Mouse (Mus musculus): ENCODE results near the gene Nek6. TPM values are rescaled to one million over a fixed set of nuclear protein-coding genes. Genes with fewer than 3 reads are reported as not detected.
A peak's percentile ranks its signal among the peaks of the same experiment; 100 is the strongest.

Nek6 gene
- polyA plus RNA-seq, 1 experiment from 2014 or later: 55.0 TPM

DNA sequence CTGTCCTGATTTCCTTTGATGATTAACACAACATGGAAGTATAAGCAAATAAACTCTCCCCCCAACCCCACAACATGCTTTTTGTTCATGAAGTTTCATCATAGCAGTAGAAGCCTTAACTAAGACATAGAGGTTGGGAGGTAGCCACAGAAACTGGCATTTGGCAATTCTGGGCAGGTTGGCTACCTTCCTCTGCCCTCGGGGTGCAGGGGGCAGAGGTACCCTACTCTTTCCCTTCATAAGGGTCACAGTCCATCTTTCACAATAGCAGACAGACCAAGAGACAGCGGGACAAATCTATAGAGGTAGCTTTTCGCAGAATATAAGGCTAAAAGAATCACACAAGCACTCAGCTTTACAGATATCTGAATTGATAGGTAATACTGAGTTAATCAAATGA, 8.7 kb upstream of the Nek6 start:
- H3K27ac ChIP-seq: no peak overlapping the region
- no peaks in the 10 kb centered on the region for H3K27me3 ChIP-seq (ENCODE audit: control insufficient read depth, insufficient read depth, low read length)
- no peaks in the 10 kb centered on the region for H3K36me3 ChIP-seq (replicated peaks; ENCODE audit: control insufficient read depth, insufficient read depth)
- H3K4me1 ChIP-seq (replicated peaks; ENCODE audit: control insufficient read depth, insufficient read depth, low read length): no peaks in the 10 kb centered on the region
- no peak overlapping the region for H3K9ac ChIP-seq
- DNase-seq (ENCODE audit: low spot score): no peak
- no peak overlapping the region for H3K4me3 ChIP-seq (replicated peaks; ENCODE audit: low read length)
- H3K4me2 ChIP-seq (replicated peaks): no peak overlapping the region
- no peak for ATAC-seq (ENCODE audit: low FRiP score)
- 94% methylated on average over 3 of the region's 3 CpGs for WGBS
- H3K9me3 ChIP-seq (ENCODE audit: control insufficient read depth, low read length): no peaks in the 10 kb centered on the region

DNA sequence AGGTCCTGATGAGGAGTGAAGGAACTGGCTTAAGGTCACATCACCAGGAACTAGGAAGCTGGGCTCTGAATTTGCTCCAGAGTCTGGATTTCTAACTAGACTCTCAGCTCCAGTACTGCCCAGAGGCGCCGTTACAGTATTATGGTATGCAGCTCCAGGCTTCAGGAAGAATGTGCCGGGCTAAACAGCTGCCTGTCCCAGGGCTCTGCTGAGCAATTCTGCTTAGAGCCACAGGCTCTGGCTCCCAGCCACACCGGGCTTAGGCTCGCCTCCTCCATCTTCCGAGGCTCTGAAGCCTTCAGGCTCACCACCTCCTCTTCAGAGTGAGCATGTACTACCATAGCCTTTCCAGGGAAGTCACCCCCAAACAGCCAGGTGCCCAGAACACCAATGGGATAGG, 7.1 kb upstream of the Nek6 start:
- no peak for DNase-seq (ENCODE audit: low spot score)
- H3K27me3 ChIP-seq (ENCODE audit: control insufficient read depth, insufficient read depth, low read length): no peaks in the 10 kb centered on the region
- no peak overlapping the region for H3K4me3 ChIP-seq (replicated peaks; ENCODE audit: low read length)
- no peak overlapping the region for H3K4me2 ChIP-seq (replicated peaks)
- ATAC-seq (ENCODE audit: low FRiP score): no peak
- H3K4me1 ChIP-seq (replicated peaks; ENCODE audit: control insufficient read depth, insufficient read depth, low read length): no peaks in the 10 kb centered on the region
- no peak overlapping the region for H3K27ac ChIP-seq
- H3K9ac ChIP-seq: no peak overlapping the region
- no peaks in the 10 kb centered on the region for H3K36me3 ChIP-seq (replicated peaks; ENCODE audit: control insufficient read depth, insufficient read depth)
- WGBS: 60% methylated on average over 6 of the region's 6 CpGs
- H3K9me3 ChIP-seq (ENCODE audit: control insufficient read depth, low read length): no peaks in the 10 kb centered on the region

DNA sequence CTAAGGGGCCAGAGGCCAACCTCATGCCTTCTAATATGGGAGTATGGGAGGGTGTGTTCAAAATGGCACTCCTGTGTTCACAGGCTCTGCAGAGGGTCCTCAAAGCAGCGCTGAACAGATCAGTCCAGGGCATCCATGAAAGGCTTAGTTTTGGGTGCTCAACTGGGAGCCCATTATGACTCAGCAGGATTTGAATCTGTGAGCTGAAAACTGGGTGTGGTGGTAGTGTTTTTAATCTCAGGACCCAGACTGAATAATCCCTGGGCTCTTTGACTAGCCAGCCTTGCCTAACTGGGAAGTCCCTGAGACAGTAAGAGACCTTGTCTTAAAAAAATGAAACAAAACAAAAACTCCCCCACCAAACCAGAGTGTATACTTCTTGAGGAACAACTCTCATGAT, 4.3 kb upstream of the Nek6 start:
- Histone ChIP-seq H3K27me3 (ENCODE audit: control insufficient read depth, insufficient read depth, low read length) (no peaks in the 10 kb centered on the region), H3K4me2 (replicated peaks) (no peak overlapping the region), H3K4me3 (replicated peaks; ENCODE audit: low read length) (no peak overlapping the region), H3K36me3 (replicated peaks; ENCODE audit: control insufficient read depth, insufficient read depth) (no peaks in the 10 kb centered on the region), H3K27ac (no peak overlapping the region), H3K9ac (no peak overlapping the region), H3K9me3 (ENCODE audit: control insufficient read depth, low read length) (no peaks in the 10 kb centered on the region), H3K4me1 (replicated peaks; ENCODE audit: control insufficient read depth, insufficient read depth, low read length) (peaks cover 3% of the 10 kb centered on the region; the same call in 1 of the 2 replicates)
- ATAC-seq (ENCODE audit: low FRiP score) (no peak), DNase-seq (ENCODE audit: low spot score) (no peak)
- 100% methylated on average over 1 of the region's 1 CpGs for WGBS

DNA sequence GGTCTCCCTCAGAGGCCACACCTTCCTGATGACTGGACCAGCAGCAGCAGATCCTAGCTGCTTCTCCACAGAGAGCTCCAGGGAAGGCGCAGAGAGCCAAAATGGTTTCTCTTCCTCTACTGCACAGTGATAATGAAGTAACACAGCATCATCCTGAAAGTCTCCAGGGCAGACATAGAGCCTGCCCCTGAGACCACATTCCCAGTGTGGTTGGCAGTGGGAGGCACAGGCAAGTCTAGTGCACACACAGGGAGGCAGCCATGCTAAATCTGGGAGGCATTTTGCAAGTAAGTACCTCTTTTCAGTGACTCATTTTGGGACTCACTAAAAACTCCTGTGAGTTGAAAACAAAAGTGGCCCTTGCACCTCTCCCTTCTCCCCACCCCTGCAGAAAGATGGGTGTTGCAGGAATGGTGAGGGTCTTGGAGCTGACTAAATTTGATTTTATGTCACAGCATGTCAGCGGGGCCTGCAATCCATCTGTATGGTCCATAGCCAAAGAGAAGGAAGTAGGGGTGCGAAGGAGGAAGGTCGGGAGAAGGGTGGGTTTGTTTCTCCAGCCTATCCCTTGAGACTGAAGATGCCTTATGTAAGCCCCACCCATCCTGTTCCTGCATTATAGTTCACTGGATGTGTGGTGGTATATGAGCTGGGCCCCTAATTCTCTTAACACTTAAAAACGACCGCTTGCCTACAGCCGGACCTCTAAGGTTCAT, 2.3 kb upstream of the Nek6 start:
- ATAC-seq (ENCODE audit: low FRiP score) (no peak), DNase-seq (ENCODE audit: low spot score) (no peak)
- Histone ChIP-seq H3K4me1 (replicated peaks; ENCODE audit: control insufficient read depth, insufficient read depth, low read length) (peaks cover 8% of the 10 kb centered on the region), H3K9me3 (ENCODE audit: control insufficient read depth, low read length) (no peaks in the 10 kb centered on the region), H3K36me3 (replicated peaks; ENCODE audit: control insufficient read depth, insufficient read depth) (no peaks in the 10 kb centered on the region), H3K9ac (no peak overlapping the region), H3K27me3 (ENCODE audit: control insufficient read depth, insufficient read depth, low read length) (no peaks in the 10 kb centered on the region), H3K4me3 (replicated peaks; ENCODE audit: low read length) (no peak overlapping the region), H3K27ac (no peak overlapping the region), H3K4me2 (replicated peaks) (no peak overlapping the region)
- WGBS: 90% methylated on average over 7 of the region's 7 CpGs

DNA sequence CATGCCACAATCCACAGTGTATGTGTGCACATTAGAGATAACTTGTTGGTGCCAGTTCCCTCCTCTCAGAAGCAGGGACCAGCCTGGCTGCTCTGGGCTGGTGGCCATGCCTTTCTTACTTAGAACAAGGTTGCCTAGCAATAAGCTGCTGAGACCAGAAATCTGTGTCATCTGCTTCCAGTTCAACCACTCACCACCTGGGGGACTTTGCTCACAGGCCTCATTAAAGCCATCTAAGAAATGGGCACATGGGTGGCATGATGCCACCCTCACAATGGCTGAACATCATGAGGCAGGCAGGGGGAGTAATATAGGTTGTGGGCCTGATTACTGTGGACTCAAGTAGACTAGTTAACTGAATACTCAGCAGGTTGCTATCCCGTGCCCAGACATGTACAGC, 1.3 kb upstream of the Nek6 start:
- no peaks in the 10 kb centered on the region for H3K9me3 ChIP-seq (ENCODE audit: control insufficient read depth, low read length)

GRCm38 (mm10) chr2:38512308-38513182, 1.1 kb downstream of the Nek6 start:
- H3K4me3 ChIP-seq (replicated peaks; ENCODE audit: low read length): peak overlapping the region; percentile 86
- no peaks in the 10 kb centered on the region for H3K9me3 ChIP-seq (ENCODE audit: control insufficient read depth, low read length)
- peak; percentile 24; the same call in 1 of the 2 replicates for ATAC-seq (ENCODE audit: low FRiP score)
- peaks cover 11% of the 10 kb centered on the region for H3K4me1 ChIP-seq (replicated peaks; ENCODE audit: control insufficient read depth, insufficient read depth, low read length)
- peak; percentile 48 for DNase-seq (ENCODE audit: low spot score)
- H3K27me3 ChIP-seq (ENCODE audit: control insufficient read depth, insufficient read depth, low read length): no peaks in the 10 kb centered on the region
- no peaks in the 10 kb centered on the region for H3K36me3 ChIP-seq (replicated peaks; ENCODE audit: control insufficient read depth, insufficient read depth)
- peak overlapping the region; percentile 86 for H3K9ac ChIP-seq
- H3K27ac ChIP-seq: peak overlapping the region; percentile 83
- peak overlapping the region; percentile 81 for H3K4me2 ChIP-seq (replicated peaks)
- WGBS: 11% methylated on average over 16 of the region's 16 CpGs

More for the DNA sequence above, 1.3 kb upstream of the Nek6 start:
- H3K27ac ChIP-seq: no peak overlapping the region
- no peaks in the 10 kb centered on the region for H3K27me3 ChIP-seq (ENCODE audit: control insufficient read depth, insufficient read depth, low read length)
- H3K4me1 ChIP-seq (replicated peaks; ENCODE audit: control insufficient read depth, insufficient read depth, low read length): peaks cover 8% of the 10 kb centered on the region
- ATAC-seq (ENCODE audit: low FRiP score) (no peak), DNase-seq (ENCODE audit: low spot score) (no peak)
- H3K36me3 ChIP-seq (replicated peaks; ENCODE audit: control insufficient read depth, insufficient read depth): no peaks in the 10 kb centered on the region
- no peak overlapping the region for H3K4me3 ChIP-seq (replicated peaks; ENCODE audit: low read length)
- 62% methylated on average over 1 of the region's 1 CpGs for WGBS
- no peak overlapping the region for H3K4me2 ChIP-seq (replicated peaks)
- no peak overlapping the region for H3K9ac ChIP-seq

GRCm38 (mm10) chr2:38513183-38513529, 1.7 kb downstream of the Nek6 start:
- WGBS: 72% methylated on average over 2 of the region's 2 CpGs
- H3K9ac ChIP-seq: peak overlapping the region; percentile 86
- peak overlapping the region; percentile 83; the same call in 1 of the 2 replicates for H3K27ac ChIP-seq
- peaks cover 11% of the 10 kb centered on the region for H3K4me1 ChIP-seq (replicated peaks; ENCODE audit: control insufficient read depth, insufficient read depth, low read length)
- DNase-seq (ENCODE audit: low spot score): no peak
- H3K4me2 ChIP-seq (replicated peaks): peak overlapping the region; percentile 81
- H3K9me3 ChIP-seq (ENCODE audit: control insufficient read depth, low read length): no peaks in the 10 kb centered on the region
- H3K27me3 ChIP-seq (ENCODE audit: control insufficient read depth, insufficient read depth, low read length): no peaks in the 10 kb centered on the region
- peak overlapping the region; percentile 86 for H3K4me3 ChIP-seq (replicated peaks; ENCODE audit: low read length)
- no peak for ATAC-seq (ENCODE audit: low FRiP score)
- no peaks in the 10 kb centered on the region for H3K36me3 ChIP-seq (replicated peaks; ENCODE audit: control insufficient read depth, insufficient read depth)

DNA sequence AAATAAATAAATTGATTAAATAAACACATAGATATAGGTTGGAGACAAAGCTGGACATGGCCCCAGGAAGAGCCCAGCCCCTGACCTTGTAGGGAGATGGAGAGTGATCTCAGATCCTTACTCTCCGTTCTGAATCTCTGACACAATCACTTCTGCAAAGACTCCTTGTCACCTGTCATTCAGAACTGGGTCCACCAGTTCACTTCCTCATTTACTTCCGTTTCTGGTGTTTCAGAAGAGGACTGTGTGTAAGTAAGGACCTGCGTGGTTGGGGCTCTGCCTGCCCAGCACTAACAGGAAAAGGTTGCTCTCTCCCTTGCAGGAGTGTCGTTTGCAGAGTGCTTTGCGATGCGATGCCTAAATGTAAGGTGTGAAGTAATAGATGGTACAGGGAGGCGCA, 3.0 kb downstream of the Nek6 start:
- 75% methylated on average over 7 of the region's 7 CpGs for WGBS
- Histone ChIP-seq H3K4me3 (replicated peaks; ENCODE audit: low read length) (no peak overlapping the region), H3K4me1 (replicated peaks; ENCODE audit: control insufficient read depth, insufficient read depth, low read length) (peaks cover 11% of the 10 kb centered on the region)

DNA sequence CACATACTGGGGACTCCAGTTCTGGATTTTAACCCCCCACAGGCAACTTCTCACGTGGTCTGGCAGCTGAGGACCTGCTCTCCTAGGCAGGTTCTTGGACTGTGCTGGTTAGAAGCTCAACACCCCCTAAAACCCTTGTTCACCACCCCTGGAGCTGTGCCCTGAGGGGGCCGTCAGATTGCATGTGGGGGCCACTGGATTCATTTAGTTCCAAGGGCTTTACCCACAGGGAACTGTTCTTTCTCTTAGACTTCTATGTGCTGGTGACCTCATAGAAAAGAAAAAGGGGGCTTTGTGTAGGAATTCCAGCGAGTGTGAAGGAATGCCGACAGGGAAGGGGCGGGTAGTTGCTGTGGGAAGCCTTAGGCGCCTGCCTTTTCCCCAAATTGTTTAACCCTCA, 4.0 kb downstream of the Nek6 start:
- H3K4me1 ChIP-seq (replicated peaks; ENCODE audit: control insufficient read depth, insufficient read depth, low read length): peaks cover 16% of the 10 kb centered on the region
- H3K9me3 ChIP-seq (ENCODE audit: control insufficient read depth, low read length): no peaks in the 10 kb centered on the region
- DNase-seq (ENCODE audit: low spot score) (no peak), ATAC-seq (ENCODE audit: low FRiP score) (no peak)
- no peak overlapping the region for H3K4me2 ChIP-seq (replicated peaks)
- 9% methylated on average over 6 of the region's 6 CpGs for WGBS
- no peaks in the 10 kb centered on the region for H3K27me3 ChIP-seq (ENCODE audit: control insufficient read depth, insufficient read depth, low read length)
- no peak overlapping the region for H3K9ac ChIP-seq
- H3K27ac ChIP-seq: 0 out of 2 replicates have a peak overlapping the region, but pooled peaks have one; percentile 51
- no peak overlapping the region for H3K4me3 ChIP-seq (replicated peaks; ENCODE audit: low read length)
- H3K36me3 ChIP-seq (replicated peaks; ENCODE audit: control insufficient read depth, insufficient read depth): no peaks in the 10 kb centered on the region

More for the DNA sequence above, 3.0 kb downstream of the Nek6 start:
- Histone ChIP-seq H3K27ac (no peak overlapping the region), H3K9ac (no peak overlapping the region), H3K9me3 (ENCODE audit: control insufficient read depth, low read length) (no peaks in the 10 kb centered on the region), H3K4me2 (replicated peaks) (no peak overlapping the region), H3K36me3 (replicated peaks; ENCODE audit: control insufficient read depth, insufficient read depth) (no peaks in the 10 kb centered on the region), H3K27me3 (ENCODE audit: control insufficient read depth, insufficient read depth, low read length) (no peaks in the 10 kb centered on the region)
- no peak for ATAC-seq (ENCODE audit: low FRiP score)
- DNase-seq (ENCODE audit: low spot score): no peak
